Mouse (Mus musculus): ENCODE data around the gene Heatr5a. TPM values are rescaled to one million over a fixed set of nuclear protein-coding genes. Genes with fewer than 3 reads are reported as not detected.

Gene Heatr5a
- polyA plus RNA-seq, 1 experiment from 2014 or later = 5.2 TPM

GRCm38 (mm10) chr12:51914903-51915670 is 56.0 kb downstream of the Heatr5a start:
- peaks cover 12% of the 10 kb centered on the region for H3K36me3 ChIP-seq (ENCODE audit: control insufficient read depth, insufficient read depth)
- H3K4me2 ChIP-seq (ENCODE audit: low read depth, low read length) = no peak overlapping the region
- ATAC-seq (ENCODE audit: low read depth) = no peak
- H3K27ac ChIP-seq (ENCODE audit: low read length) = no peak overlapping the region
- H3K9ac ChIP-seq (ENCODE audit: low read depth, low read length) = no peak overlapping the region
- H3K4me1 ChIP-seq (ENCODE audit: control insufficient read depth, low read depth, low read length) = no peaks in the 10 kb centered on the region
- H3K27me3 ChIP-seq (ENCODE audit: control insufficient read depth, insufficient read depth, low read depth, low read length) = no peaks in the 10 kb centered on the region
- no peak overlapping the region for H3K4me3 ChIP-seq (ENCODE audit: low read depth, low read length)
- no peaks in the 10 kb centered on the region for H3K9me3 ChIP-seq (replicated peaks; ENCODE audit: control insufficient read depth, low read length)
- 83% methylated on average over 12 of the region's 12 CpGs for WGBS (ENCODE audit: insufficient replicate concordance)

GRCm38 (mm10) chr12:51909202-51909601 is 61.9 kb downstream of the Heatr5a start:
- H3K4me3 ChIP-seq (ENCODE audit: low read depth, low read length) = no peak overlapping the region
- peaks cover 2% of the 10 kb centered on the region for H3K36me3 ChIP-seq (ENCODE audit: control insufficient read depth, insufficient read depth)
- WGBS (ENCODE audit: insufficient replicate concordance) = 86% methylated on average over 5 of the region's 5 CpGs

GRCm38 (mm10) chr12:51907543-51907942 is 63.6 kb downstream of the Heatr5a start:
- H3K36me3 ChIP-seq (ENCODE audit: control insufficient read depth, insufficient read depth) = no peaks in the 10 kb centered on the region; the same call in 1 of the 2 replicates
- no peak overlapping the region for H3K9ac ChIP-seq (ENCODE audit: low read depth, low read length)
- no peaks in the 10 kb centered on the region for H3K9me3 ChIP-seq (replicated peaks; ENCODE audit: control insufficient read depth, low read length)
- H3K4me3 ChIP-seq (ENCODE audit: low read depth, low read length) = no peak overlapping the region
- no peak overlapping the region for H3K27ac ChIP-seq (ENCODE audit: low read length)
- H3K27me3 ChIP-seq (ENCODE audit: control insufficient read depth, insufficient read depth, low read depth, low read length) = no peaks in the 10 kb centered on the region
- H3K4me2 ChIP-seq (ENCODE audit: low read depth, low read length) = no peak overlapping the region
- no peaks in the 10 kb centered on the region for H3K4me1 ChIP-seq (ENCODE audit: control insufficient read depth, low read depth, low read length)
- 80% methylated on average over 3 of the region's 3 CpGs for WGBS (ENCODE audit: insufficient replicate concordance)
- no peak for ATAC-seq (ENCODE audit: low read depth)

More at GRCm38 (mm10) chr12:51909202-51909601, 61.9 kb downstream of the Heatr5a start:
- Histone ChIP-seq H3K27me3 (ENCODE audit: control insufficient read depth, insufficient read depth, low read depth, low read length) (no peaks in the 10 kb centered on the region), H3K9me3 (replicated peaks; ENCODE audit: control insufficient read depth, low read length) (no peaks in the 10 kb centered on the region), H3K4me1 (ENCODE audit: control insufficient read depth, low read depth, low read length) (no peaks in the 10 kb centered on the region), H3K9ac (ENCODE audit: low read depth, low read length) (no peak overlapping the region), H3K4me2 (ENCODE audit: low read depth, low read length) (no peak overlapping the region), H3K27ac (ENCODE audit: low read length) (no peak overlapping the region)
- ATAC-seq (ENCODE audit: low read depth) = no peak

GRCm38 (mm10) chr12:51900551-51900950 is 70.6 kb downstream of the Heatr5a start:
- WGBS (ENCODE audit: insufficient replicate concordance) = 84% methylated on average over 7 of the region's 7 CpGs
- Histone ChIP-seq H3K36me3 (ENCODE audit: control insufficient read depth, insufficient read depth) (peaks cover 23% of the 10 kb centered on the region), H3K4me2 (ENCODE audit: low read depth, low read length) (no peak overlapping the region), H3K4me1 (ENCODE audit: control insufficient read depth, low read depth, low read length) (no peaks in the 10 kb centered on the region), H3K9me3 (replicated peaks; ENCODE audit: control insufficient read depth, low read length) (no peaks in the 10 kb centered on the region), H3K9ac (ENCODE audit: low read depth, low read length) (no peak overlapping the region), H3K27me3 (ENCODE audit: control insufficient read depth, insufficient read depth, low read depth, low read length) (no peaks in the 10 kb centered on the region), H3K27ac (ENCODE audit: low read length) (no peak overlapping the region), H3K4me3 (ENCODE audit: low read depth, low read length) (no peak overlapping the region)
- no peak for ATAC-seq (ENCODE audit: low read depth)

- H3K27me3 ChIP-seq (ENCODE audit: control insufficient read depth, insufficient read depth, low read depth, low read length) = no peaks in the 10 kb centered on the region
- H3K27ac ChIP-seq (ENCODE audit: low read length) = no peak overlapping the region
- 80% methylated on average over 4 of the region's 4 CpGs for WGBS (ENCODE audit: insufficient replicate concordance)
- peaks cover 23% of the 10 kb centered on the region for H3K36me3 ChIP-seq (ENCODE audit: control insufficient read depth, insufficient read depth)
- H3K4me1 ChIP-seq (ENCODE audit: control insufficient read depth, low read depth, low read length) = no peaks in the 10 kb centered on the region
- no peak for ATAC-seq (ENCODE audit: low read depth)
- no peak overlapping the region for H3K4me3 ChIP-seq (ENCODE audit: low read depth, low read length)
- no peak overlapping the region for H3K4me2 ChIP-seq (ENCODE audit: low read depth, low read length)
- no peaks in the 10 kb centered on the region for H3K9me3 ChIP-seq (replicated peaks; ENCODE audit: control insufficient read depth, low read length)
- no peak overlapping the region for H3K9ac ChIP-seq (ENCODE audit: low read depth, low read length)
Measured at GRCm38 (mm10) chr12:51896901-51897300, 74.2 kb downstream of the Heatr5a start.

GRCm38 (mm10) chr12:51888609-51889008 is 82.5 kb downstream of the Heatr5a start:
- peaks cover 6% of the 10 kb centered on the region for H3K4me1 ChIP-seq (ENCODE audit: control insufficient read depth, low read depth, low read length)

GRCm38 (mm10) chr12:51887301-51888290 is 83.5 kb downstream of the Heatr5a start:
- no peaks in the 10 kb centered on the region for H3K27me3 ChIP-seq (ENCODE audit: control insufficient read depth, insufficient read depth, low read depth, low read length)
- H3K9me3 ChIP-seq (replicated peaks; ENCODE audit: control insufficient read depth, low read length) = no peaks in the 10 kb centered on the region
- H3K27ac ChIP-seq (ENCODE audit: low read length) = no peak overlapping the region
- no peak overlapping the region for H3K4me3 ChIP-seq (ENCODE audit: low read depth, low read length)
- no peak overlapping the region for H3K9ac ChIP-seq (ENCODE audit: low read depth, low read length)
- ATAC-seq (ENCODE audit: low read depth) = no peak
- peaks cover 14% of the 10 kb centered on the region for H3K4me1 ChIP-seq (ENCODE audit: control insufficient read depth, low read depth, low read length)
- H3K4me2 ChIP-seq (ENCODE audit: low read depth, low read length) = no peak overlapping the region
- WGBS (ENCODE audit: insufficient replicate concordance) = 72% methylated on average over 11 of the region's 11 CpGs
- peaks cover 14% of the 10 kb centered on the region for H3K36me3 ChIP-seq (ENCODE audit: control insufficient read depth, insufficient read depth)

More at GRCm38 (mm10) chr12:51888609-51889008, 82.5 kb downstream of the Heatr5a start:
- Histone ChIP-seq H3K4me2 (ENCODE audit: low read depth, low read length) (no peak overlapping the region), H3K9ac (ENCODE audit: low read depth, low read length) (no peak overlapping the region), H3K9me3 (replicated peaks; ENCODE audit: control insufficient read depth, low read length) (no peaks in the 10 kb centered on the region), H3K36me3 (ENCODE audit: control insufficient read depth, insufficient read depth) (peaks cover 14% of the 10 kb centered on the region), H3K27ac (ENCODE audit: low read length) (no peak overlapping the region), H3K4me3 (ENCODE audit: low read depth, low read length) (no peak overlapping the region), H3K27me3 (ENCODE audit: control insufficient read depth, insufficient read depth, low read depth, low read length) (no peaks in the 10 kb centered on the region)
- no peak for ATAC-seq (ENCODE audit: low read depth)
- 89% methylated on average over 12 of the region's 12 CpGs for WGBS (ENCODE audit: insufficient replicate concordance)

GRCm38 (mm10) chr12:51886369-51886768 is 84.8 kb downstream of the Heatr5a start:
- no peaks in the 10 kb centered on the region for H3K9me3 ChIP-seq (replicated peaks; ENCODE audit: control insufficient read depth, low read length)
- H3K4me3 ChIP-seq (ENCODE audit: low read depth, low read length) = no peak overlapping the region
- peaks cover 18% of the 10 kb centered on the region for H3K4me1 ChIP-seq (ENCODE audit: control insufficient read depth, low read depth, low read length)
- no peak overlapping the region for H3K9ac ChIP-seq (ENCODE audit: low read depth, low read length)
- H3K27me3 ChIP-seq (ENCODE audit: control insufficient read depth, insufficient read depth, low read depth, low read length) = no peaks in the 10 kb centered on the region
- ATAC-seq (ENCODE audit: low read depth) = no peak
- 82% methylated on average over 6 of the region's 6 CpGs for WGBS (ENCODE audit: insufficient replicate concordance)
- no peak overlapping the region for H3K27ac ChIP-seq (ENCODE audit: low read length)
- H3K36me3 ChIP-seq (ENCODE audit: control insufficient read depth, insufficient read depth) = peaks cover 14% of the 10 kb centered on the region
- H3K4me2 ChIP-seq (ENCODE audit: low read depth, low read length) = no peak overlapping the region

Measured in liver, embryonic 16.5 days (tissue).